Mouse (Mus musculus) gastrocnemius, adult 2 months (tissue): ENCODE results near the gene Rpl27. TPM values are rescaled to one million over a fixed set of nuclear protein-coding genes. Genes with fewer than 3 reads are reported as not detected.

ENCODE experiments used
- DNase-seq: peaks from one replicate; pipeline ENCODE4 v3.0.0; 2022
- H3K27ac ChIP-seq: fragments of 200-600 bp; 2 replicates; pipeline ENCODE4 v1.8.1; 2022; ENCODE audit warnings: mild to moderate bottlenecking
- H3K4me3 ChIP-seq: fragments of 200-600 bp; 2 replicates; pipeline ENCODE4 v1.8.1; 2022; ENCODE audit warnings: mild to moderate bottlenecking, moderate library complexity
- CTCF ChIP-seq: fragments of 200-600 bp; IDR thresholded peaks from 2 replicates; pipeline ENCODE4 v1.8.1; 2022; ENCODE audit warnings: antibody characterized with exemption, mild to moderate bottlenecking, moderate library complexity
- intact Hi-C: fragments of 180-260 bp; cut with DNase I; formaldehyde crosslinking; loops from one replicate; pipeline ENCODE4 v1.15.1; 2025
- long read RNA-seq, 2 experiments: library from polyadenylated mRNA; stranded (forward); transcript quantifications; one replicate each; pipeline ENCODE4 v2.0.0; 2021
- total RNA-seq, 2 experiments: library from RNA; stranded (reverse); gene quantifications; 2 replicates each; pipeline ENCODE4 v1.2.3; 2021

The Rpl27 gene
- total RNA-seq: 10 to 100 TPM; 31.9 to 49.4 TPM
- long read RNA-seq, experiment 1, transcript Rpl27-202 (4 exons, 732 nt): minor isoform, 11 of 54 reads
- long read RNA-seq, experiment 1, transcript Rpl27-201 (5 exons, 614 nt): major isoform, 41 of 54 reads
- long read RNA-seq, experiment 1, partial matches to known transcripts: 0 of 54 reads
- long read RNA-seq, experiment 1, other reads (novel, unspliced or antisense): 2 of 54 reads
- long read RNA-seq, experiment 2, transcript Rpl27-201 (5 exons, 614 nt): major isoform, 69 of 82 reads
- long read RNA-seq, experiment 2, transcript Rpl27-202 (4 exons, 732 nt): minor isoform, 10 of 82 reads
- long read RNA-seq, experiment 2, partial matches to known transcripts: 1 of 82 reads
- long read RNA-seq, experiment 2, other reads (novel, unspliced or antisense): 2 of 82 reads

GRCm38 (mm10) chr11:101442127-101442693, at the start of gene Rpl27:
Rpl27 (plus strand) TSS chr11:101442298.
- peak within 1 kb of the TSS; percentile 92 for H3K27ac ChIP-seq
- H3K4me3 ChIP-seq: peak within 1 kb of the TSS; percentile 89
- TF ChIP-seq CTCF: peak; percentile 64
- intact Hi-C loops: no loop called here
- peak; percentile 97 for DNase-seq

GRCm38 (mm10) chr11:101395110-101395509, 47.0 kb upstream of the Rpl27 start:
- intact Hi-C loops: loop anchor here (1.0 to 5.0 kb wide), 3 partner anchors 38 to 182 kb away; no protein-coding TSS in a partner anchor
- TF ChIP-seq CTCF: peak; percentile 92

GRCm38 (mm10) chr11:101415306-101415705, 26.8 kb upstream of the Rpl27 start:
- no peak for DNase-seq
- Histone ChIP-seq H3K27ac (no peak overlapping the region), H3K4me3 (no peak overlapping the region)
- intact Hi-C loops: no loop called here
- peak; percentile 3; the same call in 1 of the 2 replicates for TF ChIP-seq CTCF

More at GRCm38 (mm10) chr11:101395110-101395509, 47.0 kb upstream of the Rpl27 start:
- no peak overlapping the region for H3K27ac ChIP-seq
- no peak overlapping the region for H3K4me3 ChIP-seq
- peak; percentile 79 for DNase-seq

- DNase-seq: no peak
- H3K4me3 ChIP-seq: peak overlapping the region; percentile 90
- peak overlapping the region; percentile 92 for H3K27ac ChIP-seq
- no peak for TF ChIP-seq CTCF
- intact Hi-C loops: no loop called here
These were observed 25.5 kb upstream of the Rpl27 start for GRCm38 (mm10) chr11:101416433-101417100.

- intact Hi-C loops: no loop called here
- Histone ChIP-seq H3K4me3 (peak within 1 kb of the TSS; percentile 90), H3K27ac (peak within 1 kb of the TSS; percentile 92)
- TF ChIP-seq CTCF: no peak
- peak; percentile 93 for DNase-seq
These were observed 24.8 kb upstream of the Rpl27 start, which contains the start of gene Aarsd1 for GRCm38 (mm10) chr11:101417101-101417855. Aarsd1 (minus strand) TSS chr11:101417615.

GRCm38 (mm10) chr11:101418991-101419390, 23.1 kb upstream of the Rpl27 start:
- Histone ChIP-seq H3K4me3 (no peak overlapping the region), H3K27ac (no peak overlapping the region)
- no peak for DNase-seq
- no peak for TF ChIP-seq CTCF
- intact Hi-C loops: no loop called here

GRCm38 (mm10) chr11:101419610-101420009, 22.5 kb upstream of the Rpl27 start:
- Histone ChIP-seq H3K27ac (no peak overlapping the region), H3K4me3 (no peak overlapping the region)
- no peak for DNase-seq
- intact Hi-C loops: no loop called here
- peak; percentile 9; the same call in 1 of the 2 replicates for TF ChIP-seq CTCF

GRCm38 (mm10) chr11:101420148-101420547, 21.9 kb upstream of the Rpl27 start:
- Histone ChIP-seq H3K27ac (no peak overlapping the region), H3K4me3 (no peak overlapping the region)
- intact Hi-C loops: no loop called here
- no peak for TF ChIP-seq CTCF
- no peak for DNase-seq

GRCm38 (mm10) chr11:101424105-101424851, 17.8 kb upstream of the Rpl27 start, which contains the start of gene Gm27029:
Gm27029 (minus strand) TSS chr11:101424796.
- no peak for TF ChIP-seq CTCF
- DNase-seq: peak; percentile 70
- H3K4me3 ChIP-seq: peak within 1 kb of the TSS; percentile 84
- H3K27ac ChIP-seq: peak within 1 kb of the TSS; percentile 95
- intact Hi-C loops: no loop called here

GRCm38 (mm10) chr11:101424925-101425813, 16.9 kb upstream of the Rpl27 start, which contains the start of the genes Rundc1 and Ptges3l:
Rundc1 (plus strand) TSS chr11:101425085.
Ptges3l (minus strand) TSS chr11:101425333.
- 0 out of 2 replicates have a peak, but pooled peaks have one; percentile 15 for TF ChIP-seq CTCF
- H3K27ac ChIP-seq: peak within 1 kb of the TSS; percentile 95
- H3K4me3 ChIP-seq: peak within 1 kb of the TSS; percentile 84
- intact Hi-C loops: no loop called here
- peak; percentile 99 for DNase-seq
